Mouse (Mus musculus) right cerebral cortex, postnatal 10 days (tissue): ENCODE measurements at regions not wholly inside any gene's neighbourhood (a gene's known extent, or its start where the extent isn't known, plus 50 kb on each side); places are given as distances from the start of the nearest gene placed in this dataset.
A peak's percentile ranks its signal among the peaks of the same experiment; 100 is the strongest.

Experiments
- DNase-seq, 2 experiments: peaks; one replicate each; pipeline ENCODE4 v3.0.0; 2021; ENCODE audit warnings: low spot score in 2 of 2

GRCm38 (mm10) chr3:145705317-145705716 is 53.2 kb upstream of the Ddah1 start:
- DNase-seq: peak in 1 of 2 experiments; percentile 31

GRCm38 (mm10) chr3:145704054-145704453 is 54.3 kb upstream of the Ccn1 start:
- DNase-seq: no peak

- peak; percentile 37 to 38 for DNase-seq
Observed at GRCm38 (mm10) chr3:145703411-145703924, 53.7 kb upstream of the Ccn1 start.

- DNase-seq: no peak
Observed at GRCm38 (mm10) chr3:145702739-145703138, 53.0 kb upstream of the Ccn1 start.

GRCm38 (mm10) chr3:145701945-145702344 is 52.2 kb upstream of the Ccn1 start:
- no peak for DNase-seq
